Mouse (Mus musculus) G1E (cell line): ENCODE results near the gene Yipf1.

Source experiments
- CTCF ChIP-seq: IDR thresholded peaks from 2 replicates; pipeline ENCODE4 v1.5.1; 2012; ENCODE audit warnings: low read depth, low read length, inconsistent platforms, mixed read lengths
- GATA1 ChIP-seq: IDR thresholded peaks from 2 replicates; pipeline ENCODE4 v1.6.1; 2012; ENCODE audit warnings: borderline replicate concordance, low read length, inconsistent platforms, mixed read lengths
- GATA2 ChIP-seq: IDR thresholded peaks from 2 replicates; pipeline ENCODE4 v1.6.1; 2012; ENCODE audit warnings: low read depth, low read length, inconsistent platforms, borderline replicate concordance
- POLR2AphosphoS5 ChIP-seq: IDR thresholded peaks from 2 replicates; pipeline ENCODE4 v1.6.1; 2012; ENCODE audit warnings: low read depth, low read length, inconsistent platforms; ENCODE audit not compliant: insufficient replicate concordance
- TAL1 ChIP-seq: conservative IDR thresholded peaks from 2 replicates; pipeline ENCODE4 v1.6.1; 2012; ENCODE audit warnings: low read depth, low read length, inconsistent platforms, mixed read lengths

DNA sequence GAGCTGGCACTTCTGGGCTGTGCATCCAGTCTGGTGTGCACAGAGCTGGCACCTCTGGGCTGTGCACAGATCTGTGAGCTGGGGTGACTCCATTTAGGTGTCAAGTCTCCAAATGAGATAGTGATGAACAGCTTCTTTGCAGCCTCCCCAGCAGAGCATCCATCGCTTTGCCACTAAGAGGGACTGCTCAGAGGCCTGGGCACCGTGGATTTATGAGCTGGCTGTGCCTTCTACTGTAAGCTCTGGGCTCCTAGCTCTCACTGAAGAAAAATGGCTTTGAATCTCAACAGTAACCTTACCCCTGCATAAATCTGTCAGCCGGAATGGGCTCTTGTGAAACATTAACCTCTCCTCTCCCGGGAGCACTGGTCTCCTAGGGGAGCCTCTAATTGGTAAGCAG lies 40.4 kb downstream of the Yipf1 start:
- no peak for TF ChIP-seq CTCF
- no peak for TF ChIP-seq GATA1
- TF ChIP-seq GATA2: no peak
- no peak for TF ChIP-seq TAL1
- TF ChIP-seq POLR2AphosphoS5: no peak
